9 mouse cellular contexts compared by ENCODE assay signal in the genomic region with DNA sequence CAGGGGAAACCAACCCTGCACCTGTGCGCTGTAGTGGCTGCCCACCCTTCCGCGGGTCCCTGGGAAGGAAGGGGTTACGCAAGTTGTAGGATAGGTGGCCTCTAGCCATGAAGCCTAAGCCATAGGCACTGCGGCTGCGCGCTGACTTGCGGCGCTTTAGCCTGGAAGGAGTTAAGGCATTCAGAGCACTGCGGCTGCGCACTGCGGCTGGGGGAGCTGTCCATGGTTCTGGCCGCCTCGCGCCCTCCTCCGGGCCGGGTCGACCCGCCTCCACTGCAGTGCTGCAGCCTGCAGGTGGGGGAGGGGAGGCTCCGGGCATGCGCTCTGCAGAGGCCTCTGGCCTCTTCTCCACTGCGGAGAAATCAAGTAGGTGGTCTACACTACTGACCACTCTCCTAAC. TPM values are rescaled to one million over a fixed set of nuclear protein-coding genes. Genes with fewer than 3 reads are reported as not detected.
DNase-seq lines count a peak whose midpoint lies in the region; ATAC-seq and TF ChIP-seq lines count a peak whose summit lies in the region.
"Had no signal": no experiment of that assay in that cellular context is flagged by ENCODE, and none has a peak within 500 bp of the region (broad histone marks: within the 10 kb centered on the region; RNA-seq: fewer than 3 reads in every experiment).

No protein-coding gene starts in this region.

- WGBS in intestine, postnatal 0 days, result 1% methylated on average over 21 of the region's 22 CpGs
- WGBS in midbrain, embryonic 10.5 days, result 2% methylated on average over 22 of the region's 22 CpGs

- no peak overlapping the region for H3K4me3 ChIP-seq in intestine, postnatal 0 days (ENCODE audit: low read depth, low read length)
- H3K4me3 ChIP-seq in midbrain, embryonic 10.5 days, result peak overlapping the region; percentile 72
- H3K4me3 ChIP-seq: erythroblast, embryonic 14.5 days had no signal

- DNase-seq in adrenal gland, adult 8-10 months, result peak; percentile 56
- peak; percentile 92 for DNase-seq in embryo, embryonic 11 days
- peak; percentile 66 to 81 for DNase-seq in gastrocnemius, postnatal 4 days (ENCODE audit: low spot score in 2 of 2)
- DNase-seq in left cerebral cortex, postnatal 25 days (ENCODE audit: low spot score in 2 of 2), result peak; percentile 89 to 92
- peak; percentile 94 for DNase-seq in midbrain, embryonic 10.5 days (ENCODE audit: low spot score)
- DNase-seq in right cerebral cortex, postnatal 36 days (ENCODE audit: low spot score in 2 of 2), result peak; percentile 81 to 83
- DNase-seq in urinary bladder, postnatal 4 days (ENCODE audit: low spot score in 2 of 2), result peak; percentile 79 to 90

- H3K9me3 ChIP-seq in intestine, postnatal 0 days (ENCODE audit: control insufficient read depth), result no peaks in the 10 kb centered on the region
- no peaks in the 10 kb centered on the region for H3K9me3 ChIP-seq in midbrain, embryonic 10.5 days (replicated peaks)

- H3K4me1 ChIP-seq in intestine, postnatal 0 days (replicated peaks; ENCODE audit: control insufficient read depth, insufficient read depth, low read length), result peaks cover 4% of the 10 kb centered on the region; the same call in 1 of the 2 replicates
- H3K4me1 ChIP-seq in midbrain, embryonic 10.5 days, result peaks cover 65% of the 10 kb centered on the region

- intact Hi-C loops in left cerebral cortex, postnatal 25 days (cut with DNase I), result no loop called here

- peaks cover 39% of the 10 kb centered on the region for H3K27me3 ChIP-seq in intestine, postnatal 0 days (replicated peaks; ENCODE audit: control insufficient read depth, insufficient read depth, low read length)
- peaks cover 51% of the 10 kb centered on the region for H3K27me3 ChIP-seq in midbrain, embryonic 10.5 days (ENCODE audit: low read depth, poor library complexity, severe bottlenecking)

- peak; percentile 25; the same call in 1 of the 2 replicates for ATAC-seq in intestine, postnatal 0 days

- H3K27ac ChIP-seq in intestine, postnatal 0 days (ENCODE audit: low read depth, low read length), result no peak overlapping the region
- peak overlapping the region; percentile 46 for H3K27ac ChIP-seq in midbrain, embryonic 10.5 days (replicated peaks)

- H3K4me2 ChIP-seq in intestine, postnatal 0 days (replicated peaks; ENCODE audit: low read depth), result 0 out of 2 replicates have a peak overlapping the region, but pooled peaks have one; percentile 24

- TF ChIP-seq CTCF in intestine, postnatal 0 days (IDR thresholded peaks at IDR 0.05; ENCODE audit: low read depth), result peak; percentile 25; the same call in 1 of the 2 replicates

- no peak overlapping the region for H3K9ac ChIP-seq in intestine, postnatal 0 days (ENCODE audit: low read depth, low read length)

- H3K36me3 ChIP-seq in intestine, postnatal 0 days (ENCODE audit: control insufficient read depth, insufficient read depth), result no peaks in the 10 kb centered on the region
- H3K36me3 ChIP-seq in midbrain, embryonic 10.5 days, result peaks cover 14% of the 10 kb centered on the region

RNA-seq across cellular contexts. Expression of gene Kcnc3, which starts 3.3 kb away (rescaled TPM):
- total RNA-seq in adrenal gland, adult 8-10 months (2022), result 10 to 100 TPM in 1 of 4 experiments, 1 to 10 TPM in 3; 4.7 to 11.1 (median 7.8) TPM
- total RNA-seq in gastrocnemius, postnatal 4 days (2021), result 1 to 10 TPM in 1 of 2 experiments, under 1 TPM in 1; 0.91 to 1.1 TPM
- polyA plus RNA-seq in intestine, postnatal 0 days (2015; fragmentation: Nextera tagmentation; extraction: Ambion mirVana), result 0.20 TPM in 2 replicates
- total RNA-seq in left cerebral cortex, postnatal 25 days (2021), result 10 to 100 TPM; 85.1 to 94.3 TPM
- polyA plus RNA-seq in midbrain, embryonic 10.5 days (2016; fragmentation: Nextera tagmentation; extraction: Ambion mirVana), result 1.1 and 1.2 TPM in 2 replicates

RNA-seq across cellular contexts. Expression of gene Napsa, which starts 21.6 kb away (rescaled TPM):
- 1 to 10 TPM in 3 of 4 experiments, under 1 TPM in 1; 1.00 to 2.0 (median 1.5) TPM for total RNA-seq in adrenal gland, adult 8-10 months (2022)
- total RNA-seq in gastrocnemius, postnatal 4 days (2021), result under 1 TPM; 0.65 to 0.81 TPM
- polyA plus RNA-seq in intestine, postnatal 0 days (2015; fragmentation: Nextera tagmentation; extraction: Ambion mirVana), result 0.99 and 1.1 TPM in 2 replicates
- under 1 TPM in 1 of 2 experiments, not detected in 1; 0.21 TPM for total RNA-seq in left cerebral cortex, postnatal 25 days (2021)
- polyA plus RNA-seq in midbrain, embryonic 10.5 days (2016; fragmentation: Nextera tagmentation; extraction: Ambion mirVana), result 0.36 and 0.42 TPM in 2 replicates

RNA-seq across cellular contexts. Expression of gene Nr1h2, which starts 40.0 kb away (rescaled TPM):
- total RNA-seq in adrenal gland, adult 8-10 months (2022), result 100 to 1,000 TPM in 3 of 4 experiments, 10 to 100 TPM in 1; 94.3 to 153 (median 129) TPM
- total RNA-seq in gastrocnemius, postnatal 4 days (2021), result 10 to 100 TPM; 38.3 to 45.3 TPM
- 71.3 and 73.9 TPM in 2 replicates for polyA plus RNA-seq in intestine, postnatal 0 days (2015; fragmentation: Nextera tagmentation; extraction: Ambion mirVana)
- 10 to 100 TPM; 64.6 to 68.6 TPM for total RNA-seq in left cerebral cortex, postnatal 25 days (2021)
- polyA plus RNA-seq in midbrain, embryonic 10.5 days (2016; fragmentation: Nextera tagmentation; extraction: Ambion mirVana), result 82.8 and 84.2 TPM in 2 replicates

RNA-seq across cellular contexts. Expression of gene Pold1, which starts 45.1 kb away (rescaled TPM):
- total RNA-seq in adrenal gland, adult 8-10 months (2022), result 10 to 100 TPM; 10.9 to 18.6 (median 15.9) TPM
- total RNA-seq in gastrocnemius, postnatal 4 days (2021), result 10 to 100 TPM; 32.0 to 35.2 TPM
- polyA plus RNA-seq in intestine, postnatal 0 days (2015; fragmentation: Nextera tagmentation; extraction: Ambion mirVana), result 16.8 and 18.3 TPM in 2 replicates
- 1 to 10 TPM; 5.7 to 6.0 TPM for total RNA-seq in left cerebral cortex, postnatal 25 days (2021)
- polyA plus RNA-seq in midbrain, embryonic 10.5 days (2016; fragmentation: Nextera tagmentation; extraction: Ambion mirVana), result 168 and 179 TPM in 2 replicates

Comparison
In these comparisons a context has a peak if more than half of its experiments do, and no peak if none do; other contexts are left out.
1. RNA of gene Kcnc3, which starts 3.3 kb away (total RNA-seq): 85.1 to 94.3 TPM in left cerebral cortex, postnatal 25 days; 4.7 to 11.1 TPM in adrenal gland, adult 8-10 months and 0.91 to 1.1 TPM in gastrocnemius, postnatal 4 days; every median in the first group is over 4 times any median in the second.
2. Peak in every context shown above with its lines, with median percentiles within 50 percentile points of each other: DNase-seq.